Mouse (Mus musculus): ENCODE data around the gene Cdk19. TPM values are rescaled to one million over a fixed set of nuclear protein-coding genes. Genes with fewer than 3 reads are reported as not detected.

Cdk19 gene
- total and polyA plus RNA-seq, 3 experiments, result 3.3 to 4.7 (median 4.0) TPM

DNA sequence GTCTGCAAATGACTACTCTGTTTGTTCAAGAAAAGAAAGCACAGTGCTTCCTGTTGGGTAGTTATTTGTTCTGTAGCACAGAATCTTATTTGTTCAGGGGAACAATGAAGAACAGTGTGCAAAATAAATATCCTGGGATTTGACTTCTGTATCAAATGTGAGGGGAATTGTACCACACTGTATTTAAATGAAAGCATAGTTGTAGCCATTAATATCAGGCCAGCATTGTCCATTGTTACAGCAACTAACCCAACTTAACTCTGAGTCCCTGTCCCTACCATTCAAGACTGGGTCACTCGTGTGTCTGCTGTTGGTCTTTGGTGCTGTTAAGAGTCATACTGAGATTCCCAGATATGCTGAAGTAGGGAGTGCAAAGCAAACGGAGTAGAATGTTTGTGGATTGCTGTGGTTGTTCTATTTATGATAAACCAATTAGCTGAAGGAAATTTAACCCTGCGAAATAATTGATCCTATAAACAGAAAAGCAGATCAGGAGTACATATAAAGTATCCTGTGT, 106.8 kb downstream of the Cdk19 start:
- Histone ChIP-seq H3K4me1 (ENCODE audit: control insufficient read depth in 1 of 2, insufficient read depth in 2 of 2) (peaks cover 0 to 9% of the 10 kb centered on the region in 2 experiments; a peak in 2 of 4 replicates), H3K27ac (ENCODE audit: insufficient read depth, low read depth) (no peak overlapping the region), H3K27me3 (replicated peaks) (no peaks in the 10 kb centered on the region), H3K9me3 (replicated peaks; ENCODE audit: low read length) (no peaks in the 10 kb centered on the region), H3K79me2 (replicated peaks; ENCODE audit: control insufficient read depth, extremely low read depth, insufficient read depth, poor library complexity, severe bottlenecking) (no peaks in the 10 kb centered on the region; the same call in 1 of the 2 replicates), H3K36me3 (replicated peaks in 1 of 2; ENCODE audit: control insufficient read depth in 1 of 2, insufficient read depth in 1 of 2, low read length in 1 of 2) (no peaks in the 10 kb centered on the region), H3K4me2 (ENCODE audit: insufficient read depth, low read depth, poor library complexity, severe bottlenecking) (no peak overlapping the region), H3K9ac (ENCODE audit: insufficient read depth, low read depth) (no peak overlapping the region), H3K4me3 (replicated peaks in 1 of 3; ENCODE audit: low read depth in 2 of 3, low read length in 2 of 3, poor library complexity in 1 of 3) (no peak overlapping the region)
- in situ Hi-C loops (cut with MboI; ENCODE audit: low pct_ligation_motif_present, low pct_unique_long_range_greater_than_20kb, low sequenced_read_pairs), result no loop called here
- DNase-seq (ENCODE audit: extremely low read depth), result no peak
- TF ChIP-seq MYC (IDR thresholded peaks at IDR 0.05; ENCODE audit: low read depth, low read length) (no peak), MXI1 (IDR thresholded peaks at IDR 0.05; ENCODE audit: low read depth, low read length) (no peak), MEF2A (IDR thresholded peaks at IDR 0.05; ENCODE audit: borderline replicate concordance, low read depth, low read length) (no peak), CTCF (conservative IDR thresholded peaks at IDR 0.05 in 1 of 2, IDR thresholded peaks at IDR 0.05 in 1 of 2; ENCODE audit: low read depth in 2 of 2, low read length in 2 of 2) (no peak), GABPA (IDR thresholded peaks at IDR 0.05; ENCODE audit: insufficient replicate concordance, low read depth, low read length) (no peak), TCF12 (IDR thresholded peaks at IDR 0.05; ENCODE audit: low read depth, low read length) (no peak), USF1 (IDR thresholded peaks at IDR 0.05; ENCODE audit: low read depth, low read length) (no peak), SIN3A (IDR thresholded peaks at IDR 0.05; ENCODE audit: low read length) (no peak), HCFC1 (IDR thresholded peaks at IDR 0.05; ENCODE audit: low read depth, low read length) (no peak), NELFE (IDR thresholded peaks at IDR 0.05; ENCODE audit: low read depth, low read length) (no peak), UBTF (IDR thresholded peaks at IDR 0.05; ENCODE audit: low read depth, low read length) (no peak), PAX5 (IDR thresholded peaks at IDR 0.05; ENCODE audit: low read length) (no peak), ZKSCAN1 (IDR thresholded peaks at IDR 0.05; ENCODE audit: borderline replicate concordance, low read depth, low read length) (no peak), POLR2A (IDR thresholded peaks at IDR 0.05; ENCODE audit: low read depth, low read length) (no peak), MAX (IDR thresholded peaks at IDR 0.05; ENCODE audit: low read length) (no peak), MAZ (IDR thresholded peaks at IDR 0.05; ENCODE audit: low read depth, low read length) (no peak), MAFK (IDR thresholded peaks at IDR 0.05; ENCODE audit: insufficient replicate concordance, low read length) (no peak), RAD21 (IDR thresholded peaks at IDR 0.05; ENCODE audit: low read depth, low read length) (no peak)
- dilution Hi-C loops (cut with MboI; ENCODE audit: extremely low pct_ligation_motif_present, extremely low pct_unique_long_range_greater_than_20kb, low sequenced_read_pairs), result no loop called here

DNA sequence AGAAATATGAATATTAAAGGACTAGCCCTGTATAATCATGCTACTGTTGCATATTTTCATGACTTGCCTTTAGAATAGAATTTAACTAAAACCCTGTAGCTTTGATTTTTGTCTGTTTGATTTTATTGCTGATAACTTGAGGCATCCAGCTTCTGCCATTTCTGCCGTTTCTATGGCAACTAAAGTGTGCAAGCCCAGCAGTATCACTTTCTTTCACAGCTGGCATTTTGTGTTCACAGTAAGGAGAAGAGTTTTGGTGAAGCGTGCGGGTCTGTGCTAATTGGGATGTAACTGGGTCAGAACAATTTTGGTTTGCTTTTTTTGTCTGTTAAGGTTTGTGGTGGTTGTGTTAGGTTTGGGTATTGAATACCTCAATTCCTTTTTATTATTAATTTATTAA, 107.3 kb downstream of the Cdk19 start:
- in situ Hi-C loops (cut with MboI; ENCODE audit: low pct_ligation_motif_present, low pct_unique_long_range_greater_than_20kb, low sequenced_read_pairs) (no loop called here), dilution Hi-C loops (cut with MboI; ENCODE audit: extremely low pct_ligation_motif_present, extremely low pct_unique_long_range_greater_than_20kb, low sequenced_read_pairs) (no loop called here)
- H3K27me3 ChIP-seq (replicated peaks), result no peaks in the 10 kb centered on the region
- peaks cover 0 to 11% of the 10 kb centered on the region in 2 experiments; a peak in 2 of 4 replicates for H3K4me1 ChIP-seq (ENCODE audit: control insufficient read depth in 1 of 2, insufficient read depth in 2 of 2)
- no peaks in the 10 kb centered on the region for H3K36me3 ChIP-seq (replicated peaks in 1 of 2; ENCODE audit: control insufficient read depth in 1 of 2, insufficient read depth in 1 of 2, low read length in 1 of 2)
- H3K9me3 ChIP-seq (replicated peaks; ENCODE audit: low read length), result no peaks in the 10 kb centered on the region
- H3K9ac ChIP-seq (ENCODE audit: insufficient read depth, low read depth), result no peak overlapping the region
- TF ChIP-seq MAZ (IDR thresholded peaks at IDR 0.05; ENCODE audit: low read depth, low read length), result no peak
- TF ChIP-seq ZC3H11A (IDR thresholded peaks at IDR 0.05; ENCODE audit: low read depth, low read length), result no peak
- no peak for TF ChIP-seq JUND (conservative IDR thresholded peaks at IDR 0.05; ENCODE audit: low read depth, low read length)
- TF ChIP-seq USF1 (IDR thresholded peaks at IDR 0.05; ENCODE audit: low read depth, low read length), result no peak
- TF ChIP-seq CTCF (conservative IDR thresholded peaks at IDR 0.05 in 1 of 2, IDR thresholded peaks at IDR 0.05 in 1 of 2; ENCODE audit: low read depth in 2 of 2, low read length in 2 of 2), result no peak
- no peak for TF ChIP-seq TBP (conservative IDR thresholded peaks at IDR 0.05; ENCODE audit: low read depth, low read length)
- no peak for TF ChIP-seq POLR2AphosphoS2 (IDR thresholded peaks at IDR 0.05; ENCODE audit: low read depth, low read length)
- TF ChIP-seq ZMIZ1 (IDR thresholded peaks at IDR 0.05; ENCODE audit: low read depth, low read length), result no peak
- TF ChIP-seq E2F4 (IDR thresholded peaks at IDR 0.05; ENCODE audit: insufficient replicate concordance, low read depth, low read length), result no peak
- no peak for TF ChIP-seq MEF2A (IDR thresholded peaks at IDR 0.05; ENCODE audit: borderline replicate concordance, low read depth, low read length)
- no peak for TF ChIP-seq RAD21 (IDR thresholded peaks at IDR 0.05; ENCODE audit: low read depth, low read length)
- TF ChIP-seq HCFC1 (IDR thresholded peaks at IDR 0.05; ENCODE audit: low read depth, low read length), result no peak
- TF ChIP-seq GABPA (IDR thresholded peaks at IDR 0.05; ENCODE audit: insufficient replicate concordance, low read depth, low read length), result no peak
- no peak for TF ChIP-seq RCOR1 (conservative IDR thresholded peaks at IDR 0.05; ENCODE audit: low read depth, low read length)
- no peak for TF ChIP-seq KAT2A (IDR thresholded peaks at IDR 0.05; ENCODE audit: insufficient replicate concordance, low read length)
- no peak for TF ChIP-seq MAX (IDR thresholded peaks at IDR 0.05; ENCODE audit: low read length)
- no peak for TF ChIP-seq SMC3 (IDR thresholded peaks at IDR 0.05; ENCODE audit: low read depth, low read length)
- no peak overlapping the region for H3K27ac ChIP-seq (ENCODE audit: insufficient read depth, low read depth)
- H3K4me3 ChIP-seq (replicated peaks in 1 of 3; ENCODE audit: low read depth in 2 of 3, low read length in 2 of 3, poor library complexity in 1 of 3), result no peak overlapping the region
- H3K4me2 ChIP-seq (ENCODE audit: insufficient read depth, low read depth, poor library complexity, severe bottlenecking), result no peak overlapping the region
- H3K79me2 ChIP-seq (replicated peaks; ENCODE audit: control insufficient read depth, extremely low read depth, insufficient read depth, poor library complexity, severe bottlenecking), result no peaks in the 10 kb centered on the region; the same call in 1 of the 2 replicates
- DNase-seq (ENCODE audit: extremely low read depth), result no peak

Data from CH12.LX (cell line).